Mouse (Mus musculus): ENCODE data around the gene Fry. TPM values are rescaled to one million over a fixed set of nuclear protein-coding genes. Genes with fewer than 3 reads are reported as not detected.

Gene Fry
- polyA plus RNA-seq, 1 experiment from 2014 or later = 15.2 TPM

DNA sequence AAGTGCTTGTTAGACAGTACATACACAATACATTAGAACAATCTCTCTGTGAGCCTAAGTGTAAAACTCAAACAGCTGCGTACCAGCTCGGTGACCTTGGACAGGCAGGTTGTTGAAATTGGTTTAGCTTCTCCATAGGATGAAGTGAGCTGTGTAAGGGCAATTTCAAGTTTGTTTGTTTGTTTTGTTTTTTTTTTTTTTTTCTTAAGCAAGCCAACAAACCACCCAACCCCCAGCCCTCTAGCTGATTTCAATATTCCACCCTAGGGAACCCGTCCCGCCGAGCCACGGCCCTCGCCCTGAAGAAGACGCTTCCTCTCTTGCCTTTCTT, 356 bp upstream of the Fry start:
- no peak for ATAC-seq (ENCODE audit: insufficient number of reproducible peaks, insufficient read depth, low FRiP score, low read depth)
- Histone ChIP-seq H3K27ac (ENCODE audit: low read length) (no peak overlapping the region), H3K4me1 (ENCODE audit: control insufficient read depth, insufficient read depth, low read length) (0 out of 2 replicates have a peak, but pooled peaks cover 5% of the 10 kb centered on the region), H3K4me3 (ENCODE audit: low read depth, low read length) (peak overlapping the region; percentile 54), H3K4me2 (replicated peaks; ENCODE audit: low read depth, low read length) (peak overlapping the region; percentile 65), H3K27me3 (ENCODE audit: control insufficient read depth, insufficient read depth, low read length) (no peaks in the 10 kb centered on the region), H3K9ac (replicated peaks; ENCODE audit: low read depth, low read length) (no peak overlapping the region), H3K36me3 (ENCODE audit: control insufficient read depth, insufficient read depth, low read length) (no peaks in the 10 kb centered on the region), H3K9me3 (ENCODE audit: control insufficient read depth, low read depth, low read length) (no peaks in the 10 kb centered on the region)
- WGBS = 15% methylated on average over 8 of the region's 8 CpGs

DNA sequence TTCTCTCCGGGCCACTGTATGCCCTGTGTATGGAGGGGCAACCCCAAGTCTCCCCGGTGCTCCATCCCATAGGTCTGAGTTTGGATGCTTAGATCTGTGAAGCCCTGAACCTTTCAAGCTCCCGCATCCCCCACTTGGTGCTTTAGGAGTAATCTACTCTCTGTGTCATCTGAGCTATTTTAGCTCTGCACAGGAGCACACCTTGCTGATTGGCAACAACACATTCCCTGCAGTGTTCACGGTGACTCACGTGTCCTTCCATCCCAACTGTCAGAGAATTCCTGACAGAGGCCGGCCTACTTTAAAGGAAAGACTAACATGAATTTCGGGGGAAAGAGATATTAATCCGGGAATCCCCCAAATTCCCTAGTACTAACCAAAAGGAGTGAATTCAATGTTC, 2.2 kb downstream of the Fry start:
- H3K4me1 ChIP-seq (ENCODE audit: control insufficient read depth, insufficient read depth, low read length) = 0 out of 2 replicates have a peak, but pooled peaks cover under 1% of the 10 kb centered on the region
- no peak overlapping the region for H3K4me2 ChIP-seq (replicated peaks; ENCODE audit: low read depth, low read length)
- no peak overlapping the region for H3K9ac ChIP-seq (replicated peaks; ENCODE audit: low read depth, low read length)
- H3K4me3 ChIP-seq (ENCODE audit: low read depth, low read length) = no peak overlapping the region
- H3K9me3 ChIP-seq (ENCODE audit: control insufficient read depth, low read depth, low read length) = no peaks in the 10 kb centered on the region
- no peak overlapping the region for H3K27ac ChIP-seq (ENCODE audit: low read length)
- H3K27me3 ChIP-seq (ENCODE audit: control insufficient read depth, insufficient read depth, low read length) = no peaks in the 10 kb centered on the region
- H3K36me3 ChIP-seq (ENCODE audit: control insufficient read depth, insufficient read depth, low read length) = no peaks in the 10 kb centered on the region
- ATAC-seq (ENCODE audit: insufficient number of reproducible peaks, insufficient read depth, low FRiP score, low read depth) = no peak
- WGBS = 85% methylated on average over 8 of the region's 8 CpGs

DNA sequence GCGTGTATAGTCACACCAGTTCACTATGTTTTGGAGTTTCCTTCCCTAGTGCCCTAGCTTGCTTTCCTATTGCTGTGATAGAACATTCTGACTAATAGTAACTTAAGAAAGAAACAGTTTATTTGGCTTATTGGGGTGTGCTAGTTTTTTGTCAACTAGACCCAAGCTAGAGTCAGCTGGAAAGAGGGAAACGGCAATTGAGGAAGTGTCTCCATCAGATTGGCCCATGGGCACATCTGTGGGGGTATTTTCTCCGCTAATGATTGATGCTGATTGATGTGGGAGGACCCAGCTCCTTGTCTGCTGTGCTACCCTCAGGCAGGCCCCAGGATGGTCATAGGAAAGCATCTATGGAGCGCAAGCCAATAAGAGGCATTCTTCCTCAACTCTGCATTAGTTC, 3.6 kb downstream of the Fry start:
- Histone ChIP-seq H3K36me3 (ENCODE audit: control insufficient read depth, insufficient read depth, low read length) (no peaks in the 10 kb centered on the region), H3K9ac (replicated peaks; ENCODE audit: low read depth, low read length) (no peak overlapping the region), H3K27me3 (ENCODE audit: control insufficient read depth, insufficient read depth, low read length) (no peaks in the 10 kb centered on the region), H3K27ac (ENCODE audit: low read length) (no peak overlapping the region), H3K4me3 (ENCODE audit: low read depth, low read length) (no peak overlapping the region), H3K4me1 (ENCODE audit: control insufficient read depth, insufficient read depth, low read length) (no peaks in the 10 kb centered on the region), H3K4me2 (replicated peaks; ENCODE audit: low read depth, low read length) (no peak overlapping the region), H3K9me3 (ENCODE audit: control insufficient read depth, low read depth, low read length) (no peaks in the 10 kb centered on the region)
- 83% methylated on average over 4 of the region's 4 CpGs for WGBS
- no peak for ATAC-seq (ENCODE audit: insufficient number of reproducible peaks, insufficient read depth, low FRiP score, low read depth)

DNA sequence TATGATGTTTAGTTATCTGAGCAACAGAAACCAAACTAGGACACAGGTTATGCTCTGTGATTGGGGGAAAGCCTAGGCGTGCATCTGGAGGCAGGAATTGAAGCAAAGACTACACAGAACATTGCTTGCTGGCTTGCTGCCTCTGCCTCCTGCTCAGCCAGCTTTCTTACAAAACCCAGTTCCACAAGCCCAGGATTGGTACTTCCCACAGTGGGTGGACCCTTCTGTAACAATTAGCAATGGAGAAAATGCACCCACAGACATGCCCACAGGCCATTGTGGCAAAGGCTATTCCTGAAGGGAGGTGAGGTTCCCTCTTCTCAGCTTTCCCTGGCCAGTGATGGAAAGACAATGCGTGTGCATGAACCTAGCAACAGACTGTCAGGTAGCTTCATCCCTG, 4.1 kb downstream of the Fry start:
- no peak overlapping the region for H3K9ac ChIP-seq (replicated peaks; ENCODE audit: low read depth, low read length)
- no peaks in the 10 kb centered on the region for H3K27me3 ChIP-seq (ENCODE audit: control insufficient read depth, insufficient read depth, low read length)
- no peak overlapping the region for H3K4me3 ChIP-seq (ENCODE audit: low read depth, low read length)
- H3K27ac ChIP-seq (ENCODE audit: low read length) = no peak overlapping the region
- no peak for ATAC-seq (ENCODE audit: insufficient number of reproducible peaks, insufficient read depth, low FRiP score, low read depth)
- no peaks in the 10 kb centered on the region for H3K9me3 ChIP-seq (ENCODE audit: control insufficient read depth, low read depth, low read length)
- WGBS = 82% methylated on average over 2 of the region's 2 CpGs
- H3K4me2 ChIP-seq (replicated peaks; ENCODE audit: low read depth, low read length) = no peak overlapping the region
- no peaks in the 10 kb centered on the region for H3K4me1 ChIP-seq (ENCODE audit: control insufficient read depth, insufficient read depth, low read length)
- H3K36me3 ChIP-seq (ENCODE audit: control insufficient read depth, insufficient read depth, low read length) = no peaks in the 10 kb centered on the region

DNA sequence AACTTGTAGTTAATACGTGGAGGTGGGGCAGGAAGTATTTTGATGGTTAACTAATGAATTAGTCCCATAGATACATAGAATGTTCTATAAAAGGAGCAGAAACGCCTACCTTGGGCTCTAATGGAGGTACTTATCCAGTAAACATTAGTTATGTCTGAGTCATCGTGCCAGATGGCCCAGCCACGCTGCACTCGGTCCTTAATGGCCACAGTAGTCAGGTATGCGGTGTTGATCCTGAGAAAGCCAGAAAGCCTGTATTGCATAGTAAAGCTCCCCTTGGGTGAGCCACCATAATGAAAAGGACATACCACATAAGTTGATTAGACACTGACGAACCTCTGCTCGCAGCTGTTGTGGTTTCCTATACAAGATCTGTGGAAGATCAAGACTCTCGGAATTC, 7.5 kb downstream of the Fry start:
- no peak overlapping the region for H3K27ac ChIP-seq (ENCODE audit: low read length)
- no peaks in the 10 kb centered on the region for H3K27me3 ChIP-seq (ENCODE audit: control insufficient read depth, insufficient read depth, low read length)
- 70% methylated on average over 9 of the region's 9 CpGs for WGBS
- ATAC-seq (ENCODE audit: insufficient number of reproducible peaks, insufficient read depth, low FRiP score, low read depth) = no peak
- no peaks in the 10 kb centered on the region for H3K36me3 ChIP-seq (ENCODE audit: control insufficient read depth, insufficient read depth, low read length)
- no peak overlapping the region for H3K4me3 ChIP-seq (ENCODE audit: low read depth, low read length)
- no peak overlapping the region for H3K4me2 ChIP-seq (replicated peaks; ENCODE audit: low read depth, low read length)
- no peak overlapping the region for H3K9ac ChIP-seq (replicated peaks; ENCODE audit: low read depth, low read length)
- H3K4me1 ChIP-seq (ENCODE audit: control insufficient read depth, insufficient read depth, low read length) = no peaks in the 10 kb centered on the region
- no peaks in the 10 kb centered on the region for H3K9me3 ChIP-seq (ENCODE audit: control insufficient read depth, low read depth, low read length)

DNA sequence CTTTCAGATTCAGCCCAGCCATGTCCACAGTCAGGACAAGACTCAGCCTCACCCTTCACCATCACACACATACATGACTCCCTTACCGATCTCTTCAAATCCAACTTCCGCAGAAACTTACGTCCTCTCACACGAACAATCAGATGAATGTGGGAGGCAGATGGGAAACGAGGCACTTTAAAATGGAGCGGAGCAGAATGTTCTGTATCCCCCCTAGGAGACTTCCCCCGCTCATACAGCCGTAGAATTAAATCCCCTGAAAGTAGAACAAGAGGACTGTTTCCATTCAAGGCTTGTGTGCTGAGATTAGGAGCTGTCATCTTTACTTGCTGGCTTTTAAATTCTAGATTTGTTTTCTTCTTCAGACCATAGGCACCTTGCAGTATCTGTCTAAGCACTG, 10.0 kb downstream of the Fry start:
- 72% methylated on average over 8 of the region's 8 CpGs for WGBS
- Histone ChIP-seq H3K4me3 (ENCODE audit: low read depth, low read length) (no peak overlapping the region), H3K27me3 (ENCODE audit: control insufficient read depth, insufficient read depth, low read length) (no peaks in the 10 kb centered on the region), H3K36me3 (ENCODE audit: control insufficient read depth, insufficient read depth, low read length) (no peaks in the 10 kb centered on the region), H3K9ac (replicated peaks; ENCODE audit: low read depth, low read length) (no peak overlapping the region), H3K4me1 (ENCODE audit: control insufficient read depth, insufficient read depth, low read length) (no peaks in the 10 kb centered on the region), H3K4me2 (replicated peaks; ENCODE audit: low read depth, low read length) (no peak overlapping the region), H3K27ac (ENCODE audit: low read length) (no peak overlapping the region), H3K9me3 (ENCODE audit: control insufficient read depth, low read depth, low read length) (no peaks in the 10 kb centered on the region)
- no peak for ATAC-seq (ENCODE audit: insufficient number of reproducible peaks, insufficient read depth, low FRiP score, low read depth)

DNA sequence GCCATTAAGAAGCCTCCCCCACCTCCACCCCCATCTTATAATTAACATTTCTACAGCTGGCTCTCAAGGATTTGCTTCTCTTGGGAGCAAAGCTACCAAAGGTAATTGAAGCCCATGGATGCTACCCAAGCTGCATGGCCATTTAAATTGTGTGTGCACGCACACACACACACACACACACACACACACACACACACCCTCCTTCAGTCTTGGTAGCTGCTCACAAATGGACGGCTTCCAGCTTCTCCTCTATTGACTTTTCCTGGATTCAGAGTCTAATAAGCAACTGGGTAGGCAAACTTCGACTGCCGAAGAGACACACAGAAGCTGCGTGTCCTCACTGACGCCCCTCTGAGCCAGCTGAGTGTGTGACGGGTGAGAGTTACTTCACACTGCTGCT, 11.7 kb downstream of the Fry start:
- Histone ChIP-seq H3K27me3 (ENCODE audit: control insufficient read depth, insufficient read depth, low read length) (no peaks in the 10 kb centered on the region), H3K9me3 (ENCODE audit: control insufficient read depth, low read depth, low read length) (no peaks in the 10 kb centered on the region), H3K9ac (replicated peaks; ENCODE audit: low read depth, low read length) (no peak overlapping the region), H3K4me1 (ENCODE audit: control insufficient read depth, insufficient read depth, low read length) (no peaks in the 10 kb centered on the region), H3K4me3 (ENCODE audit: low read depth, low read length) (no peak overlapping the region), H3K27ac (ENCODE audit: low read length) (no peak overlapping the region), H3K4me2 (replicated peaks; ENCODE audit: low read depth, low read length) (no peak overlapping the region), H3K36me3 (ENCODE audit: control insufficient read depth, insufficient read depth, low read length) (no peaks in the 10 kb centered on the region)
- WGBS = 80% methylated on average over 7 of the region's 7 CpGs
- no peak for ATAC-seq (ENCODE audit: insufficient number of reproducible peaks, insufficient read depth, low FRiP score, low read depth)

DNA sequence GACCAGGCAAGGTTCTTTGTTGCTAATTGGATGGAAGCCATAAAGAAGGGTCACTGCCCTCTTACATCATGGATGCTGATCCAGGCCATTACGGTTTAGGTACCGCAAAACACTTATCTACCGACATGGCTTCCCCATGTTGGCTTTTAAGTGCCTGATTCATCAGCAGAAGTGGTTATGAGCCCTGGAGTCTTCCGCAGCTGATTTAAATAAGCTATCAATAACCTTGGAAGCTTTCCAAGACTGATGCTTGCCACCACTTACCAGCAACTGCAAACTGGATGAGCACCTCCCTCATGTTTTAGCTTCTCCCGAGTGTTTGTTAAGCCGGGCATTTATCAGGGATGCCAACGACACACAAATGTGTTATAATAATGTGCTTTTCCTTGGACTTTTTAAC, 12.7 kb downstream of the Fry start:
- Histone ChIP-seq H3K27me3 (ENCODE audit: control insufficient read depth, insufficient read depth, low read length) (no peaks in the 10 kb centered on the region), H3K4me1 (ENCODE audit: control insufficient read depth, insufficient read depth, low read length) (no peaks in the 10 kb centered on the region), H3K36me3 (ENCODE audit: control insufficient read depth, insufficient read depth, low read length) (no peaks in the 10 kb centered on the region), H3K27ac (ENCODE audit: low read length) (no peak overlapping the region), H3K9me3 (ENCODE audit: control insufficient read depth, low read depth, low read length) (no peaks in the 10 kb centered on the region), H3K4me2 (replicated peaks; ENCODE audit: low read depth, low read length) (no peak overlapping the region), H3K9ac (replicated peaks; ENCODE audit: low read depth, low read length) (no peak overlapping the region), H3K4me3 (ENCODE audit: low read depth, low read length) (no peak overlapping the region)
- no peak for ATAC-seq (ENCODE audit: insufficient number of reproducible peaks, insufficient read depth, low FRiP score, low read depth)
- WGBS = 71% methylated on average over 7 of the region's 7 CpGs

DNA sequence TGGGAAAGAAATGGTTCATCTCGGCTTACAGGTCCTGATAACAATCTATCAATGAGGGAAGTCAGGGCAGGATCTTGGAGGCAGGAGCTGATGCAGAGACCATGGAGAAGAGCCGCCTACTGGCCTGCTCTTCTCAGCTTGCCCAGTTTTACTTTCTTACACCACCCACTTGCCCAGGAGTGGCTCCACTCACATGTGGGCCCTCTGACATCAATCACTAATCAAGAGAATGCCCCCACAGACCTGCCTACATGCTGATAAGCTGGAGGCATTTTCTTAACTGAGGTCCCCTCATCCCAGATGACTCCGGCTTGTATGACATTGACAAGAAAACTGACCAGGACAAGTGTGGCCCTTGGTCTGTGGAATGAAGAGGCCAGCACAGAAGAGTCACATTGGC, 16.2 kb downstream of the Fry start:
- Histone ChIP-seq H3K4me2 (replicated peaks; ENCODE audit: low read depth, low read length) (no peak overlapping the region), H3K9me3 (ENCODE audit: control insufficient read depth, low read depth, low read length) (no peaks in the 10 kb centered on the region), H3K36me3 (ENCODE audit: control insufficient read depth, insufficient read depth, low read length) (no peaks in the 10 kb centered on the region), H3K4me1 (ENCODE audit: control insufficient read depth, insufficient read depth, low read length) (no peaks in the 10 kb centered on the region), H3K4me3 (ENCODE audit: low read depth, low read length) (no peak overlapping the region), H3K27ac (ENCODE audit: low read length) (no peak overlapping the region), H3K9ac (replicated peaks; ENCODE audit: low read depth, low read length) (no peak overlapping the region), H3K27me3 (ENCODE audit: control insufficient read depth, insufficient read depth, low read length) (no peaks in the 10 kb centered on the region)
- no peak for ATAC-seq (ENCODE audit: insufficient number of reproducible peaks, insufficient read depth, low FRiP score, low read depth)
- WGBS = 65% methylated on average over 3 of the region's 3 CpGs

All from stomach, embryonic 14.5 days (tissue).